Mouse (Mus musculus): ENCODE measurements around the gene Kcnh2.

DNA sequence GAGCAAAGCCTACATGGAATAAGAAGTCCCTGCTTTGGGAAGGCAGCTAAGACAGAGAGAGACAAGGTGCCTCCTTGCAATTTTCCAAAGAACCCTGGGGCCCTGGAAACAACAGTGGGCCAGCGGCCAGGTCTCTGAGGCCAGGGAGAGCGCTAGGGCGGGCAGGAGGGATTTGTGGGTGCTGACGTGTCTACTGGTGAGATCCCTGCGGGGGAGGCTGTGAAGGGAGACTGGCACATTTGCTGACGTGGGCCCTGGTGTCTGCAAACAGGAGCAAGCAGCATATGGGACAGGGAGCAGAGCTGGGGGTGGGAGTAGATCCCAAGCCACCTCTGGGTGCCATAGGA, 31.0 kb downstream of the Kcnh2 start:
- TF ChIP-seq CTCF (IDR thresholded peaks at IDR 0.05; ENCODE audit: extremely low read depth, insufficient read depth, insufficient read length, insufficient replicate concordance) (no peak), POLR2A (IDR thresholded peaks at IDR 0.05; ENCODE audit: low read depth, low read length) (no peak)

All from spleen, adult 2 months (tissue).